Mouse (Mus musculus): Measurements from ENCODE around the gene AB124611. TPM values are rescaled to one million over a fixed set of nuclear protein-coding genes. Genes with fewer than 3 reads are reported as not detected.

AB124611 gene
- polyA plus RNA-seq, 1 experiment from 2014 or later, result 2.3 TPM

GRCm38 (mm10) chr9:21566538-21566937, 40.6 kb downstream of the AB124611 start:
- ATAC-seq (replicated peaks; ENCODE audit: insufficient number of reproducible peaks, insufficient read depth, low FRiP score, low read depth), result no peak
- no peak overlapping the region for H3K4me3 ChIP-seq
- 76% methylated on average over 1 of the region's 1 CpGs for WGBS
- no peak overlapping the region for H3K4me2 ChIP-seq
- no peak overlapping the region for H3K27ac ChIP-seq
- H3K4me1 ChIP-seq (replicated peaks), result peaks cover 21% of the 10 kb centered on the region
- peaks cover 20% of the 10 kb centered on the region for H3K36me3 ChIP-seq
- H3K27me3 ChIP-seq, result no peaks in the 10 kb centered on the region
- H3K9me3 ChIP-seq (replicated peaks), result no peaks in the 10 kb centered on the region
- no peak overlapping the region for H3K9ac ChIP-seq

GRCm38 (mm10) chr9:21567051-21567450, 41.1 kb downstream of the AB124611 start:
- peaks cover 21% of the 10 kb centered on the region for H3K4me1 ChIP-seq (replicated peaks)
- no peak overlapping the region for H3K4me2 ChIP-seq
- H3K36me3 ChIP-seq, result peaks cover 24% of the 10 kb centered on the region
- ATAC-seq (replicated peaks; ENCODE audit: insufficient number of reproducible peaks, insufficient read depth, low FRiP score, low read depth), result no peak
- no peak overlapping the region for H3K27ac ChIP-seq
- H3K4me3 ChIP-seq, result no peak overlapping the region
- H3K27me3 ChIP-seq, result no peaks in the 10 kb centered on the region
- no peaks in the 10 kb centered on the region for H3K9me3 ChIP-seq (replicated peaks)
- no peak overlapping the region for H3K9ac ChIP-seq
- WGBS, result 69% methylated on average over 2 of the region's 2 CpGs

- WGBS, result 83% methylated on average over 8 of the region's 8 CpGs
- H3K4me3 ChIP-seq, result no peak overlapping the region
- peaks cover 19% of the 10 kb centered on the region for H3K4me1 ChIP-seq (replicated peaks)
- H3K36me3 ChIP-seq, result peaks cover 36% of the 10 kb centered on the region
- H3K4me2 ChIP-seq, result no peak overlapping the region
- no peak overlapping the region for H3K27ac ChIP-seq
- ATAC-seq (replicated peaks; ENCODE audit: insufficient number of reproducible peaks, insufficient read depth, low FRiP score, low read depth), result no peak
- no peaks in the 10 kb centered on the region for H3K9me3 ChIP-seq (replicated peaks)
- no peaks in the 10 kb centered on the region for H3K27me3 ChIP-seq
- no peak overlapping the region for H3K9ac ChIP-seq
These were observed 42.8 kb downstream of the AB124611 start for GRCm38 (mm10) chr9:21568657-21569255.

GRCm38 (mm10) chr9:21574012-21574801, 48.2 kb downstream of the AB124611 start:
- Histone ChIP-seq H3K36me3 (peaks cover 76% of the 10 kb centered on the region), H3K9ac (no peak overlapping the region), H3K4me1 (replicated peaks) (no peaks in the 10 kb centered on the region), H3K4me3 (no peak overlapping the region), H3K27me3 (no peaks in the 10 kb centered on the region), H3K27ac (no peak overlapping the region), H3K4me2 (no peak overlapping the region), H3K9me3 (replicated peaks) (no peaks in the 10 kb centered on the region)
- no peak for ATAC-seq (replicated peaks; ENCODE audit: insufficient number of reproducible peaks, insufficient read depth, low FRiP score, low read depth)
- 92% methylated on average over 8 of the region's 8 CpGs for WGBS

GRCm38 (mm10) chr9:21575253-21575652, 49.3 kb downstream of the AB124611 start:
- H3K4me2 ChIP-seq, result no peak overlapping the region
- H3K9me3 ChIP-seq (replicated peaks), result no peaks in the 10 kb centered on the region
- H3K4me3 ChIP-seq, result no peak overlapping the region
- over 99% methylated on average over 10 of the region's 10 CpGs for WGBS
- H3K27me3 ChIP-seq, result no peaks in the 10 kb centered on the region
- H3K36me3 ChIP-seq, result peaks cover 79% of the 10 kb centered on the region
- no peak overlapping the region for H3K9ac ChIP-seq
- no peaks in the 10 kb centered on the region for H3K4me1 ChIP-seq (replicated peaks)
- H3K27ac ChIP-seq, result no peak overlapping the region
- ATAC-seq (replicated peaks; ENCODE audit: insufficient number of reproducible peaks, insufficient read depth, low FRiP score, low read depth), result no peak

- Histone ChIP-seq H3K27me3 (no peaks in the 10 kb centered on the region), H3K9me3 (replicated peaks) (no peaks in the 10 kb centered on the region), H3K4me3 (no peak overlapping the region), H3K27ac (no peak overlapping the region), H3K9ac (no peak overlapping the region), H3K4me2 (no peak overlapping the region), H3K36me3 (peaks cover 79% of the 10 kb centered on the region), H3K4me1 (replicated peaks) (no peaks in the 10 kb centered on the region)
- 96% methylated on average over 1 of the region's 1 CpGs for WGBS
- no peak for ATAC-seq (replicated peaks; ENCODE audit: insufficient number of reproducible peaks, insufficient read depth, low FRiP score, low read depth)
These were observed 50.3 kb downstream of the AB124611 start for GRCm38 (mm10) chr9:21576286-21576685.

- no peaks in the 10 kb centered on the region for H3K9me3 ChIP-seq (replicated peaks)
- no peaks in the 10 kb centered on the region for H3K27me3 ChIP-seq
- ATAC-seq (replicated peaks; ENCODE audit: insufficient number of reproducible peaks, insufficient read depth, low FRiP score, low read depth), result no peak
- H3K27ac ChIP-seq, result no peak overlapping the region
- H3K36me3 ChIP-seq, result peaks cover 76% of the 10 kb centered on the region
- 76% methylated on average over 3 of the region's 3 CpGs for WGBS
- H3K9ac ChIP-seq, result no peak overlapping the region
- no peak overlapping the region for H3K4me3 ChIP-seq
- H3K4me1 ChIP-seq (replicated peaks), result no peaks in the 10 kb centered on the region
- no peak overlapping the region for H3K4me2 ChIP-seq
These were observed 52.2 kb downstream of the AB124611 start for GRCm38 (mm10) chr9:21578226-21578625.

- Histone ChIP-seq H3K9ac (no peak overlapping the region), H3K36me3 (peaks cover 89% of the 10 kb centered on the region), H3K9me3 (replicated peaks) (no peaks in the 10 kb centered on the region), H3K27me3 (no peaks in the 10 kb centered on the region), H3K4me2 (no peak overlapping the region), H3K4me1 (replicated peaks) (no peaks in the 10 kb centered on the region), H3K27ac (no peak overlapping the region), H3K4me3 (no peak overlapping the region)
- WGBS, result 88% methylated on average over 1 of the region's 1 CpGs
- ATAC-seq (replicated peaks; ENCODE audit: insufficient number of reproducible peaks, insufficient read depth, low FRiP score, low read depth), result no peak
These were observed 59.4 kb downstream of the AB124611 start for GRCm38 (mm10) chr9:21585401-21585800.

GRCm38 (mm10) chr9:21587678-21588349, 61.8 kb downstream of the AB124611 start:
- no peak for ATAC-seq (replicated peaks; ENCODE audit: insufficient number of reproducible peaks, insufficient read depth, low FRiP score, low read depth)
- 88% methylated on average over 23 of the region's 23 CpGs for WGBS
- H3K9ac ChIP-seq, result no peak overlapping the region
- peaks cover 8% of the 10 kb centered on the region for H3K4me1 ChIP-seq (replicated peaks)
- H3K36me3 ChIP-seq, result peaks cover 73% of the 10 kb centered on the region
- no peak overlapping the region for H3K4me2 ChIP-seq
- H3K27ac ChIP-seq, result no peak overlapping the region
- no peak overlapping the region for H3K4me3 ChIP-seq
- no peaks in the 10 kb centered on the region for H3K27me3 ChIP-seq
- H3K9me3 ChIP-seq (replicated peaks), result no peaks in the 10 kb centered on the region

GRCm38 (mm10) chr9:21588350-21588749, 62.4 kb downstream of the AB124611 start:
- Histone ChIP-seq H3K9me3 (replicated peaks) (no peaks in the 10 kb centered on the region), H3K4me1 (replicated peaks) (peaks cover 10% of the 10 kb centered on the region), H3K9ac (no peak overlapping the region), H3K27me3 (no peaks in the 10 kb centered on the region), H3K27ac (no peak overlapping the region), H3K36me3 (peaks cover 68% of the 10 kb centered on the region), H3K4me2 (no peak overlapping the region), H3K4me3 (no peak overlapping the region)
- no peak for ATAC-seq (replicated peaks; ENCODE audit: insufficient number of reproducible peaks, insufficient read depth, low FRiP score, low read depth)
- 80% methylated on average over 8 of the region's 8 CpGs for WGBS

GRCm38 (mm10) chr9:21589538-21589937, 63.6 kb downstream of the AB124611 start:
- Histone ChIP-seq H3K9ac (no peak overlapping the region), H3K4me3 (no peak overlapping the region), H3K27me3 (no peaks in the 10 kb centered on the region), H3K27ac (no peak overlapping the region), H3K4me1 (replicated peaks) (peaks cover 22% of the 10 kb centered on the region), H3K9me3 (replicated peaks) (no peaks in the 10 kb centered on the region), H3K36me3 (peaks cover 59% of the 10 kb centered on the region), H3K4me2 (no peak overlapping the region)
- no peak for ATAC-seq (replicated peaks; ENCODE audit: insufficient number of reproducible peaks, insufficient read depth, low FRiP score, low read depth)
- 92% methylated on average over 5 of the region's 5 CpGs for WGBS
